Mouse (Mus musculus): ENCODE results near the gene Kctd19. TPM values are rescaled to one million over a fixed set of nuclear protein-coding genes. Genes with fewer than 3 reads are reported as not detected.
A peak's percentile ranks its signal among the peaks of the same experiment; 100 is the strongest.

The Kctd19 gene
- polyA plus RNA-seq, 2 experiments = 0.04 TPM; not detected in 1

GRCm38 (mm10) chr8:105367107-105367506, 46.2 kb downstream of the Kctd19 start:
- H3K4me3 ChIP-seq (replicated peaks; ENCODE audit: low read length) = no peak overlapping the region
- no peak for DNase-seq (ENCODE audit: low spot score)
- no peaks in the 10 kb centered on the region for H3K9me3 ChIP-seq (ENCODE audit: control insufficient read depth, low read length)
- no peaks in the 10 kb centered on the region for H3K4me1 ChIP-seq (ENCODE audit: control insufficient read depth, insufficient read depth, low read length)
- H3K4me2 ChIP-seq (replicated peaks; ENCODE audit: low read depth, low read length, severe bottlenecking) = no peak overlapping the region
- no peak for ATAC-seq (ENCODE audit: low FRiP score, low read depth)
- H3K27ac ChIP-seq (replicated peaks; ENCODE audit: low read depth, low read length) = no peak overlapping the region
- peaks cover 19% of the 10 kb centered on the region; the same call in 1 of the 2 replicates for H3K36me3 ChIP-seq (ENCODE audit: control insufficient read depth, insufficient read depth, low read length)
- no peak overlapping the region for H3K9ac ChIP-seq (ENCODE audit: low read depth, low read length, severe bottlenecking)
- no peak for TF ChIP-seq POLR2A (IDR thresholded peaks at IDR 0.05; ENCODE audit: borderline replicate concordance, extremely low read depth, insufficient read depth, insufficient read length)
- H3K27me3 ChIP-seq (ENCODE audit: control insufficient read depth, insufficient read depth, low read length) = no peaks in the 10 kb centered on the region
- WGBS = 69% methylated on average over 2 of the region's 2 CpGs

- peaks cover 28% of the 10 kb centered on the region for H3K36me3 ChIP-seq (ENCODE audit: control insufficient read depth, insufficient read depth, low read length)
- no peaks in the 10 kb centered on the region for H3K4me1 ChIP-seq (ENCODE audit: control insufficient read depth, insufficient read depth, low read length)
- ATAC-seq (ENCODE audit: low FRiP score, low read depth) (peak; percentile 58), DNase-seq (ENCODE audit: low spot score) (peak; percentile 60)
- H3K9me3 ChIP-seq (ENCODE audit: control insufficient read depth, low read length) = no peaks in the 10 kb centered on the region
- no peak overlapping the region for H3K4me3 ChIP-seq (replicated peaks; ENCODE audit: low read length)
- no peaks in the 10 kb centered on the region for H3K27me3 ChIP-seq (ENCODE audit: control insufficient read depth, insufficient read depth, low read length)
- no peak overlapping the region for H3K27ac ChIP-seq (replicated peaks; ENCODE audit: low read depth, low read length)
- no peak overlapping the region for H3K9ac ChIP-seq (ENCODE audit: low read depth, low read length, severe bottlenecking)
- H3K4me2 ChIP-seq (replicated peaks; ENCODE audit: low read depth, low read length, severe bottlenecking) = no peak overlapping the region
- 62% methylated on average over 12 of the region's 12 CpGs for WGBS
- no peak for TF ChIP-seq POLR2A (IDR thresholded peaks at IDR 0.05; ENCODE audit: borderline replicate concordance, extremely low read depth, insufficient read depth, insufficient read length)
Observed at GRCm38 (mm10) chr8:105361751-105362702, 51.3 kb downstream of the Kctd19 start.

GRCm38 (mm10) chr8:105359646-105360045, 53.7 kb downstream of the Kctd19 start:
- Histone ChIP-seq H3K4me1 (ENCODE audit: control insufficient read depth, insufficient read depth, low read length) (no peaks in the 10 kb centered on the region), H3K27ac (replicated peaks; ENCODE audit: low read depth, low read length) (no peak overlapping the region), H3K9ac (ENCODE audit: low read depth, low read length, severe bottlenecking) (no peak overlapping the region), H3K27me3 (ENCODE audit: control insufficient read depth, insufficient read depth, low read length) (no peaks in the 10 kb centered on the region), H3K9me3 (ENCODE audit: control insufficient read depth, low read length) (no peaks in the 10 kb centered on the region), H3K4me3 (replicated peaks; ENCODE audit: low read length) (no peak overlapping the region), H3K36me3 (ENCODE audit: control insufficient read depth, insufficient read depth, low read length) (peaks cover 42% of the 10 kb centered on the region), H3K4me2 (replicated peaks; ENCODE audit: low read depth, low read length, severe bottlenecking) (no peak overlapping the region)
- no peak for ATAC-seq (ENCODE audit: low FRiP score, low read depth)
- TF ChIP-seq POLR2A (IDR thresholded peaks at IDR 0.05; ENCODE audit: borderline replicate concordance, extremely low read depth, insufficient read depth, insufficient read length) = no peak
- 36% methylated on average over 4 of the region's 4 CpGs for WGBS
- DNase-seq (ENCODE audit: low spot score) = peak; percentile 71

- DNase-seq (ENCODE audit: low spot score) (no peak), ATAC-seq (ENCODE audit: low FRiP score, low read depth) (no peak)
- Histone ChIP-seq H3K27me3 (ENCODE audit: control insufficient read depth, insufficient read depth, low read length) (no peaks in the 10 kb centered on the region), H3K27ac (replicated peaks; ENCODE audit: low read depth, low read length) (no peak overlapping the region), H3K4me1 (ENCODE audit: control insufficient read depth, insufficient read depth, low read length) (no peaks in the 10 kb centered on the region; the same call in 1 of the 2 replicates), H3K36me3 (ENCODE audit: control insufficient read depth, insufficient read depth, low read length) (peaks cover 37% of the 10 kb centered on the region), H3K4me2 (replicated peaks; ENCODE audit: low read depth, low read length, severe bottlenecking) (no peak overlapping the region), H3K4me3 (replicated peaks; ENCODE audit: low read length) (no peak overlapping the region), H3K9me3 (ENCODE audit: control insufficient read depth, low read length) (no peaks in the 10 kb centered on the region), H3K9ac (ENCODE audit: low read depth, low read length, severe bottlenecking) (no peak overlapping the region)
- WGBS = 75% methylated on average over 15 of the region's 15 CpGs
- no peak for TF ChIP-seq POLR2A (IDR thresholded peaks at IDR 0.05; ENCODE audit: borderline replicate concordance, extremely low read depth, insufficient read depth, insufficient read length)
Observed at GRCm38 (mm10) chr8:105359208-105359607, 54.1 kb downstream of the Kctd19 start.

- Histone ChIP-seq H3K27me3 (ENCODE audit: control insufficient read depth, insufficient read depth, low read length) (no peaks in the 10 kb centered on the region), H3K4me2 (replicated peaks; ENCODE audit: low read depth, low read length, severe bottlenecking) (no peak overlapping the region), H3K4me1 (ENCODE audit: control insufficient read depth, insufficient read depth, low read length) (peaks cover 5% of the 10 kb centered on the region; the same call in 1 of the 2 replicates), H3K9ac (ENCODE audit: low read depth, low read length, severe bottlenecking) (no peak overlapping the region), H3K27ac (replicated peaks; ENCODE audit: low read depth, low read length) (no peak overlapping the region), H3K4me3 (replicated peaks; ENCODE audit: low read length) (no peak overlapping the region), H3K9me3 (ENCODE audit: control insufficient read depth, low read length) (no peaks in the 10 kb centered on the region), H3K36me3 (ENCODE audit: control insufficient read depth, insufficient read depth, low read length) (peaks cover 41% of the 10 kb centered on the region)
- no peak for TF ChIP-seq POLR2A (IDR thresholded peaks at IDR 0.05; ENCODE audit: borderline replicate concordance, extremely low read depth, insufficient read depth, insufficient read length)
- WGBS = 91% methylated on average over 14 of the region's 14 CpGs
- no peak for ATAC-seq (ENCODE audit: low FRiP score, low read depth)
- no peak for DNase-seq (ENCODE audit: low spot score)
Observed at GRCm38 (mm10) chr8:105356681-105357080, 56.6 kb downstream of the Kctd19 start.

All from limb, embryonic 14.5 days (tissue).